Mouse (Mus musculus): ENCODE results near the gene Gabrg1. TPM values are rescaled to one million over a fixed set of nuclear protein-coding genes. Genes with fewer than 3 reads are reported as not detected.

Gabrg1 gene
- total and polyA plus RNA-seq, 3 experiments = not detected

- dilution Hi-C loops (cut with MboI; ENCODE audit: extremely low pct_ligation_motif_present, extremely low pct_unique_long_range_greater_than_20kb, low sequenced_read_pairs) = no loop called here
- Histone ChIP-seq H3K4me2 (ENCODE audit: insufficient read depth, low read depth, poor library complexity, severe bottlenecking) (no peak overlapping the region), H3K79me2 (replicated peaks; ENCODE audit: control insufficient read depth, extremely low read depth, insufficient read depth, poor library complexity, severe bottlenecking) (no peaks in the 10 kb centered on the region), H3K4me1 (ENCODE audit: control insufficient read depth in 1 of 2, insufficient read depth in 2 of 2) (no peaks in the 10 kb centered on the region), H3K36me3 (replicated peaks in 1 of 2; ENCODE audit: control insufficient read depth in 1 of 2, insufficient read depth in 1 of 2, low read length in 1 of 2) (no peaks in the 10 kb centered on the region), H3K27me3 (replicated peaks) (no peaks in the 10 kb centered on the region), H3K9ac (ENCODE audit: insufficient read depth, low read depth) (no peak overlapping the region), H3K9me3 (replicated peaks; ENCODE audit: low read length) (peaks cover 31% of the 10 kb centered on the region), H3K27ac (ENCODE audit: insufficient read depth, low read depth) (no peak overlapping the region), H3K4me3 (replicated peaks in 1 of 3; ENCODE audit: low read depth in 2 of 3, low read length in 2 of 3, poor library complexity in 1 of 3) (no peak overlapping the region)
- no peak for DNase-seq (ENCODE audit: extremely low read depth)
- in situ Hi-C loops (cut with MboI; ENCODE audit: low pct_ligation_motif_present, low pct_unique_long_range_greater_than_20kb, low sequenced_read_pairs) = no loop called here
- TF ChIP-seq MYC (IDR thresholded peaks at IDR 0.05; ENCODE audit: low read depth, low read length) = no peak
- no peak for TF ChIP-seq USF2 (conservative IDR thresholded peaks at IDR 0.05; ENCODE audit: low read depth, low read length)
- no peak for TF ChIP-seq POLR2A (IDR thresholded peaks at IDR 0.05; ENCODE audit: low read depth, low read length)
- no peak for TF ChIP-seq ZKSCAN1 (IDR thresholded peaks at IDR 0.05; ENCODE audit: borderline replicate concordance, low read depth, low read length)
- TF ChIP-seq NELFE (IDR thresholded peaks at IDR 0.05; ENCODE audit: low read depth, low read length) = no peak
- no peak for TF ChIP-seq TBP (conservative IDR thresholded peaks at IDR 0.05; ENCODE audit: low read depth, low read length)
- TF ChIP-seq SMC3 (IDR thresholded peaks at IDR 0.05; ENCODE audit: low read depth, low read length) = no peak
- TF ChIP-seq RCOR1 (conservative IDR thresholded peaks at IDR 0.05; ENCODE audit: low read depth, low read length) = no peak
- TF ChIP-seq ELF1 (IDR thresholded peaks at IDR 0.05; ENCODE audit: low read depth, low read length) = no peak
- no peak for TF ChIP-seq UBTF (IDR thresholded peaks at IDR 0.05; ENCODE audit: low read depth, low read length)
- TF ChIP-seq CHD2 (IDR thresholded peaks at IDR 0.05; ENCODE audit: low read length) = no peak
- TF ChIP-seq SIN3A (IDR thresholded peaks at IDR 0.05; ENCODE audit: low read length) = no peak
- TF ChIP-seq E2F4 (IDR thresholded peaks at IDR 0.05; ENCODE audit: insufficient replicate concordance, low read depth, low read length) = no peak
- TF ChIP-seq ETS1 (conservative IDR thresholded peaks at IDR 0.05; ENCODE audit: low read depth, low read length) = no peak
- TF ChIP-seq JUN (IDR thresholded peaks at IDR 0.05; ENCODE audit: insufficient read depth, low read depth, low read length) = no peak
- TF ChIP-seq CTCF (conservative IDR thresholded peaks at IDR 0.05 in 1 of 2, IDR thresholded peaks at IDR 0.05 in 1 of 2; ENCODE audit: low read depth in 2 of 2, low read length in 2 of 2) = no peak
- no peak for TF ChIP-seq ZNF384 (IDR thresholded peaks at IDR 0.05; ENCODE audit: low read depth, low read length)
These were observed 138.1 kb downstream of the Gabrg1 start for GRCm38 (mm10) chr5:70704361-70704760.
